Mouse (Mus musculus) embryonic facial prominence, embryonic 13.5 days (tissue): ENCODE measurements around the gene Snupn. TPM values are rescaled to one million over a fixed set of nuclear protein-coding genes. Genes with fewer than 3 reads are reported as not detected.
"Not testable (repeated sequence)": the region's sequence is repeated elsewhere in the genome, so short reads cannot be mapped to it uniquely, and the experiment has no call there.

Source experiments
- ATAC-seq: fragments of 200-750 bp; cut with Nextera tagmentation; 2 replicates; pipeline ENCODE4 v1.8.0; 2017; ENCODE audit warnings: low read depth; ENCODE audit not compliant: insufficient number of reproducible peaks, insufficient read depth, low FRiP score, low TSS enrichment
- H3K27ac ChIP-seq: fragments of 300-500 bp; sonication (generic); 2 replicates; pipeline ENCODE4 v1.5.1; 2015; ENCODE audit warnings: moderate library complexity, mild to moderate bottlenecking, inconsistent platforms
- H3K27me3 ChIP-seq: fragments of 300-500 bp; sonication (generic); 2 replicates; pipeline ENCODE4 v1.6.1; 2015; ENCODE audit warnings: mild to moderate bottlenecking, inconsistent platforms
- H3K36me3 ChIP-seq: fragments of 300-500 bp; sonication (generic); 2 replicates; pipeline ENCODE4 v1.6.1; 2015; ENCODE audit warnings: mild to moderate bottlenecking, inconsistent platforms
- H3K4me1 ChIP-seq: fragments of 300-500 bp; sonication (generic); 2 replicates; pipeline ENCODE4 v1.6.1; 2015; ENCODE audit warnings: inconsistent platforms
- H3K4me2 ChIP-seq: fragments of 300-500 bp; sonication (generic); 2 replicates; pipeline ENCODE4 v1.6.1; 2015; ENCODE audit warnings: moderate library complexity, mild to moderate bottlenecking, inconsistent platforms
- H3K4me3 ChIP-seq: fragments of 300-500 bp; sonication (generic); 2 replicates; pipeline ENCODE4 v1.5.1; 2015; ENCODE audit warnings: mild to moderate bottlenecking, inconsistent platforms
- H3K9ac ChIP-seq: fragments of 300-500 bp; sonication (generic); 2 replicates; pipeline ENCODE4 v1.6.1; 2015; ENCODE audit warnings: mild to moderate bottlenecking, inconsistent platforms
- H3K9me3 ChIP-seq: fragments of 300-500 bp; sonication (generic); 2 replicates; pipeline ENCODE4 v1.6.1; 2016; ENCODE audit warnings: inconsistent platforms
- WGBS: fragments of 180-500 bp; shearing (Covaris S2); methylation state at CpG from one replicate; pipeline ENCODE4 v1.1.7; 2015; ENCODE audit warnings: mixed read lengths; 5-methylcytosine and 5-hydroxymethylcytosine counted together
- polyA plus RNA-seq: library from polyadenylated mRNA; unstranded; fragments of >200 nt; fragmentation: Nextera tagmentation; extraction: Ambion mirVana; gene quantifications from 2 replicates; pipeline ENCODE4 v1.2.1, GENCODE M21; 2015

The Snupn gene
- polyA plus RNA-seq, 1 experiment from 2014 or later = 31.8 TPM

DNA sequence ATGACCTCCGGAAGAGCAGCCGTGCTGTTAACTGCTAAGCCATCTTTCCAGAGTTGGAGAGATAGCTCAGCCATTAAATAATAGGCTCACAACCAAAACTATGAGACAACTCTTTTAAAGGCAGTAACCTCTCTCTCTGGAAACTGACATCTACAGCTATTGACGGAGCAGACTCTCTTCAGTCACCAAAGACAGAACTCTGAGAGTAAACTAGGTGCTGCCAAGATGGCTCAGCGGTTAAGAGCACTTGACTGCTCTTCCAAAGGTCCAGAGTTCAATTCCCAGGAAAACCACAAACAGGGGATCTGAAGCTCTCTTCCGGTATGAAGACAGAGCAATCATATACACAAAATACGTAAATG, 13.8 kb upstream of the Snupn start:
- ATAC-seq = no peak

DNA sequence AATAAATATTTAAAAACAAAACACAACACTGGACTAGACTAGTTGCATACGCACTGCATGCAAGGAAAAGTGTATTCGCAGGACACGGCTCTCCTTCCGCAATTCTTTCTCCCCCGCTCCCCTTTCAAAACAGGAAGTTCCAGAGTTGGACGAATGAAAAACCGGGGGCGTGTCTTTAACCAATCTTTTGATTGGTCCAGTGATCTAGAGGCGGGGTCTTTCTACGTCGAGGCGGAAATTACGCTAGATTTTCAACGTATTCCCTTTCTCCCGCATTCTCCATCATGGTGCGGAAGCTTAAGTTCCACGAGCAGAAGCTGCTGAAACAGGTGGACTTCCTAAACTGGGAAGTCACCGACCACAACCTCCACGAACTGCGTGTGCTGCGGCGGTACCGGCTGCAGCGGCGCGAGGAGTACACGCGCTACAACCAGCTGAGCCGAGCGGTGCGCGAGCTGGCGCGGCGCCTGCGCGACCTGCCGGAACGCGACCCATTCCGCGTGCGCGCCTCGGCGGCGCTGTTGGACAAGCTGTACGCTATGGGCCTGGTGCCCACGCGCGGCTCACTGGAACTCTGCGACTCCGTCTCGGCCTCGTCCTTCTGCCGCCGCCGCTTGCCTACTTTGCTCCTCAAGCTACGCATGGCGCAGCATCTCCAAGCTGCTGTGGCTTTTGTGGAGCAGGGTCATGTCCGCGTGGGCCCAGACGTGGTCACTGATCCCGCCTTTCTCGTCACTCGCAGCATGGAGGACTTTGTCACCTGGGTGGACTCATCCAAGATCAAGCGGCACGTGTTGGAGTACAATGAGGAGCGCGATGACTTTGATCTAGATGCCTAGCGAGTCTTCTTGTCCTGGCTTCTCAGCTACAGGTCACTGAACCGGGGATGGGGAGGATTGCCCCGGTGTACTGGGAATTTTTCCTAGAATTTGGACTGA, 13.2 kb upstream of the Snupn start, which contains the start of gene Imp3:
Gene Imp3, plus strand, starts transcription at position 253 of the 938 bp plus-strand sequence.
- Histone ChIP-seq H3K4me3 (peak within 1 kb of the TSS; percentile 82), H3K9me3 (no peaks in the 10 kb centered on the region), H3K9ac (peak within 1 kb of the TSS; percentile 93), H3K4me2 (peak within 1 kb of the TSS; percentile 83), H3K4me1 (peaks cover 13% of the 10 kb centered on the region), H3K27me3 (no peaks in the 10 kb centered on the region), H3K36me3 (no peaks in the 10 kb centered on the region), H3K27ac (peak within 1 kb of the TSS; percentile 94)
- under 1% methylated on average over 73 of the region's 73 CpGs for WGBS
- ATAC-seq = peak; percentile 87

More for the DNA sequence above, 13.8 kb upstream of the Snupn start:
- H3K9ac ChIP-seq = 0 out of 2 replicates have a peak overlapping the region, but pooled peaks have one; percentile 0
- peaks cover 13% of the 10 kb centered on the region for H3K4me1 ChIP-seq
- H3K36me3 ChIP-seq = no peaks in the 10 kb centered on the region
- H3K27me3 ChIP-seq = no peaks in the 10 kb centered on the region
- H3K4me2 ChIP-seq = peak overlapping the region; percentile 66
- 16% methylated on average over 6 of the region's 6 CpGs for WGBS
- no peak overlapping the region for H3K27ac ChIP-seq
- peak overlapping the region; percentile 82 for H3K4me3 ChIP-seq
- no peaks in the 10 kb centered on the region for H3K9me3 ChIP-seq

- H3K27me3 ChIP-seq = no peaks in the 10 kb centered on the region
- H3K4me2 ChIP-seq = peak overlapping the region; percentile 83
- no peak overlapping the region; the same call in 1 of the 2 replicates for H3K27ac ChIP-seq
- peak overlapping the region; percentile 93 for H3K9ac ChIP-seq
- H3K4me1 ChIP-seq = peaks cover 13% of the 10 kb centered on the region
- no peak for ATAC-seq
- peak overlapping the region; percentile 82 for H3K4me3 ChIP-seq
- H3K9me3 ChIP-seq = no peaks in the 10 kb centered on the region
- WGBS = 2% methylated on average over 7 of the region's 7 CpGs
- H3K36me3 ChIP-seq = no peaks in the 10 kb centered on the region
Observed at GRCm38 (mm10) chr9:56938374-56938773, 12.3 kb upstream of the Snupn start.

- H3K27ac ChIP-seq, H3K9ac ChIP-seq, H3K4me3 ChIP-seq, H3K36me3 ChIP-seq, ATAC-seq, H3K27me3 ChIP-seq, H3K9me3 ChIP-seq, H3K4me2 ChIP-seq: not testable (repeated sequence)
- H3K4me1 ChIP-seq = peaks cover 11% of the 10 kb centered on the region
- 23% methylated on average over 3 of the region's 3 CpGs for WGBS
Observed at GRCm38 (mm10) chr9:56947481-56947880, 3.2 kb upstream of the Snupn start.

- not testable (repeated sequence) for H3K4me3 ChIP-seq, H3K27me3 ChIP-seq, H3K36me3 ChIP-seq, H3K4me2 ChIP-seq, ATAC-seq, H3K9me3 ChIP-seq, H3K9ac ChIP-seq, H3K27ac ChIP-seq
- 84% methylated on average over 5 of the region's 5 CpGs for WGBS
- peaks cover 11% of the 10 kb centered on the region for H3K4me1 ChIP-seq
Observed at GRCm38 (mm10) chr9:56948699-56949098, 2.0 kb upstream of the Snupn start.

DNA sequence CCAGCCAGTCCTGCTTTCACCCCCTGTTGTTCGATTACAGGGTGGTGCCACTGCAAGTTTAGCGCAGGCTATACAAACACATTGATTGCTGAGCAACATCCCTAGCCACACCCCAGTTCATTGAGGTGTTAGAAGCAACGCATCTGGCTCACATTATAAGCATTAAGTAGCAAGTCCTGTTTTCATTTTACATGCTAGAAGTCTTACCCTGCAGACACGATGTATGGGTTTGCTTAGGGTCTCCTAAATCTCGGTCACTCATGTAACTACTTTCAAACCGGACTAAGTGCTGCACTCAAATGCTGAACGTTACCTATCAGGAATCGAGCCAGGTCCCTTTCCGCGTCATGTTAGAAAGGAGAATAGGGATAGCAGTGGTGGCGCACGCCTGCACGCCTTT, 911 bp upstream of the Snupn start:
- no peaks in the 10 kb centered on the region for H3K27me3 ChIP-seq
- 17% methylated on average over 13 of the region's 13 CpGs for WGBS
- ATAC-seq = no peak
- H3K4me2 ChIP-seq = peak overlapping the region; percentile 82
- peak overlapping the region; percentile 67 for H3K9ac ChIP-seq
- no peaks in the 10 kb centered on the region for H3K9me3 ChIP-seq
- peak overlapping the region; percentile 72 for H3K27ac ChIP-seq
- H3K4me3 ChIP-seq = peak overlapping the region; percentile 65
- H3K4me1 ChIP-seq = peaks cover 11% of the 10 kb centered on the region
- H3K36me3 ChIP-seq = no peaks in the 10 kb centered on the region

DNA sequence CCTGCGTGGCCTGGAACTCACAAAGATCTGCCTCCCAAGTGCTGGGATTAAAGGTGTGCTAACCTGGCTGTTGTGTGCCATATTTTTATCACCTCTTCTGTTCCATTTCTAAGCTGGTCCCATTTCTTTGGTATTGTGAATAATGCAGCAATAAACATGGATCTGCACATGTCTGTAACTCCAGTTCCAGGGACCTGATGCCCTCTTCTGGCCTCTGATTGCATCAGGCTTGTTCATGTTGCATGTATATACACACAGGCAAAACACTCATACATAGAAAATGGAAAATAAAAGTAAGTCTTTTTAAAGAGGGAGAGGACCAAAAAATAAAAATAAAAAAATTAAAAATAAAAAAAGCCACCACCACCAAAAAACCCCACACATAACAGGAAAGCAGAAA, 2.9 kb downstream of the Snupn start:
- Histone ChIP-seq H3K9ac (no peak overlapping the region), H3K4me3 (no peak overlapping the region), H3K9me3 (no peaks in the 10 kb centered on the region), H3K27ac (no peak overlapping the region), H3K4me1 (peaks cover 11% of the 10 kb centered on the region), H3K36me3 (peaks cover 18% of the 10 kb centered on the region; the same call in 1 of the 2 replicates), H3K27me3 (no peaks in the 10 kb centered on the region), H3K4me2 (no peak overlapping the region)
- 93% methylated on average over 1 of the region's 1 CpGs for WGBS
- ATAC-seq = no peak

DNA sequence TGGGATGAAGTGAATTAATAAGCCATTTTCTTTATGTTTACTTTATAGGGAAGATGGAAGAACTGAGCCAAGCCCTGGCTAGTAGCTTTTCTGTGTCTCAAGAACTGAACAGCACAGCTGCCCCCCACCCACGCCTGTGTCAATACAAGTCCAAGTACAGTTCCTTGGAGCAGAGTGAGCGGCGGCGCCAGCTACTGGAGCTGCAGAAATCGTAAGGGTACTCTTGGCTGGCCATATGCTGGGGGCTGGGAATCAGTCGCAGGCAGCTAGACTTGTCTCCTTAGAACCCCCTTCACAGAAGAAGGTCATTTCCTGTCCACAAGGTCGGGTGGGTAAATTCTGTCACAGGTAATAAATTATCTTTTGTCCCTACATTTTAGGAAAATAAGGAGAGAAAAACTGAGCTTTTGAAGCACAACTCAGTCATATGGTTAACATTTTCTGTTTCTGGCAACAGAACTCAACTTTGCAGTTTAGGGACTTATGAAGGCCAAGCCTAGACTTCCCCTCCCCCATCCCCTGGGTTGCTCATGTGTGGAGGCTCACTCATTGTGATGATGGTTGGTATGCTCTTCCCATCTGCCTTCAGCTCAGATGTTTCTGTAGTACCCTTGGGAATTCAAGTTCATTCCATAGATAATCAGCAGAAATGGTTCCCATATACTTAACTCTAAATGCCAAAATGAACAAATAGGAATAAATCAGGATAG, 6.4 kb downstream of the Snupn start:
- whole genome bisulfite sequencing = 71% methylated on average over 7 of the region's 7 CpGs
- H3K9me3 ChIP-seq = 0 out of 2 replicates have a peak, but pooled peaks cover 3% of the 10 kb centered on the region
- H3K4me2 ChIP-seq = no peak overlapping the region
- no peaks in the 10 kb centered on the region for H3K4me1 ChIP-seq
- no peak overlapping the region for H3K9ac ChIP-seq
- no peak for ATAC-seq
- H3K4me3 ChIP-seq = no peak overlapping the region
- no peaks in the 10 kb centered on the region for H3K27me3 ChIP-seq
- peaks cover 39% of the 10 kb centered on the region for H3K36me3 ChIP-seq
- no peak overlapping the region for H3K27ac ChIP-seq

DNA sequence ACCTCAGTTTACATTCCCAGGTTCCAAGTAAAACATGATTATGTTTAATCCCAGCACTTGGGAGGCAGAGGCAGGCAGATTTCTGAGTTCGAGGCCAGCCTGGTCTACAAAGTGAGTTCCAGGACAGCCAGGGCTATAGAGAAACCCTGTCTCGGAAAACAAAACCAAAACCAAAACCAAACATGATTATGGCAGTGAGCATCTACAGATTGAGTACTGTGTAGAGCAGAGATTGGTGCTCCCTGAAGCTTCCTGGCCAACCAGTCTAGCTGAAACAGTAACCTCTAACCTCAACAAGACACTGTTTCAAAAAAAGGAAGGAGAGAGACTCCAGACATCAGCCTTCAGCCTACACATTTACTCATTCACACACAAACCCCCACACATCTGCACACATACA, 8.0 kb downstream of the Snupn start:
- Histone ChIP-seq H3K9me3 (0 out of 2 replicates have a peak, but pooled peaks cover 3% of the 10 kb centered on the region), H3K4me2 (no peak overlapping the region), H3K27me3 (no peaks in the 10 kb centered on the region), H3K36me3 (peaks cover 54% of the 10 kb centered on the region), H3K27ac (no peak overlapping the region), H3K4me1 (no peaks in the 10 kb centered on the region), H3K4me3 (no peak overlapping the region), H3K9ac (no peak overlapping the region)
- 90% methylated on average over 2 of the region's 2 CpGs for WGBS
- ATAC-seq = no peak

GRCm38 (mm10) chr9:56961591-56961990, 10.9 kb downstream of the Snupn start:
- no peak overlapping the region for H3K4me3 ChIP-seq
- no peak for ATAC-seq
- H3K9me3 ChIP-seq = 0 out of 2 replicates have a peak, but pooled peaks cover 3% of the 10 kb centered on the region
- WGBS = 97% methylated on average over 3 of the region's 3 CpGs
- no peaks in the 10 kb centered on the region for H3K27me3 ChIP-seq
- H3K4me1 ChIP-seq = no peaks in the 10 kb centered on the region
- H3K4me2 ChIP-seq = no peak overlapping the region
- H3K36me3 ChIP-seq = peaks cover 62% of the 10 kb centered on the region
- no peak overlapping the region for H3K27ac ChIP-seq
- H3K9ac ChIP-seq = no peak overlapping the region

DNA sequence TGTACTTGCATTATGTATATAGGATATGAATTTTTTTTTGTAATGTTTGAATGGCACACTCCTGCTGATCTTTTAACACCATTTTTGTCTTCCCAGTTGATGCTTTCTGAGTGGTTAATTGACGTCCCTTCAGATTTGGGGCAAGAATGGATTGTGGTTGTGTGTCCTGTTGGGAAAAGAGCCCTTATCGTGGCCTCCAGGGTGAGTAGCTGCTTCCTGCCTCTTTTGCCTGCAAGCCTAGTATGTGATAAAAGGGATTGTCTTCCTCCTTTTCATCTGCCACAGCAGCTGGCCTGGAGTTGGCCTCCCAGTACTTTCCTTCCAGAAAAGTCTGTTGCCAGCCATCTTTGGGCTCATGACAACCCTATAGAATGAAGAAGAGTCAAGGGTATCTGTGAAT, 19.5 kb downstream of the Snupn start:
- 78% methylated on average over 2 of the region's 2 CpGs for WGBS
- Histone ChIP-seq H3K4me2 (no peak overlapping the region), H3K9me3 (no peaks in the 10 kb centered on the region), H3K27ac (no peak overlapping the region), H3K36me3 (peaks cover 46% of the 10 kb centered on the region), H3K27me3 (no peaks in the 10 kb centered on the region), H3K9ac (no peak overlapping the region), H3K4me3 (no peak overlapping the region), H3K4me1 (no peaks in the 10 kb centered on the region)
- no peak for ATAC-seq
